Mouse (Mus musculus): ENCODE measurements around the gene Rnd2.

DNA sequence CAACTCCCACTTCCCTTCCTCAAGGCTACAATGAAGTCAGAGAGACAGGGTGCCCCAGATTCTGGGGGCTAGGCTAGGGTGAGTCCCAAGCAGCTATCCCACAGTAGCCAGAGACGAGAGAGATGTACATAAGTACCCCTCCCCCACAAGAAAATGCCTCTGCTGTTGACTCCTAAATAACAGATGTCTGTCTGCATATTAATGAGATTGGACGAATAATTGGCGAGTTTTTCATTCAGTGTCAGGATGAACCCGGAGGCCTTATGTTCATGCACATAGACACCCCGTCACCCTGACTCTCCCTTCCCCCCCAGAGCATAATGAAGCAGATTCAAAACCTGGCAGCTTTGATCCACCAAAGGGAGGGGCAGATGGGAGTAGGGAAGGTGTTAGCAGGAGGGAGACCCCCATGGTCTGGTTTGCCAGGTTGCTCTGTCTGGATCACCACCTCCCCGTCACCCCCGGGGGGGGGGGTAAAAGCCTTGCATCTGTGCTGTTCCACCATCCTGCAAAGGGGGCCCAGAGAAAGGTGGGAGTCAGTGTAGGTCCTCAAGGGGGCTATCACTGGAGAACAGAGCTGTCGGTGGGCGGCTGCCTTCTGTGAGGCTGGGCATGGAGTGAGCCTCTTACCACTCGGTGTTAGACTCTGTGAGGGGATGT is 12.9 kb downstream of the Rnd2 start:
- TF ChIP-seq CTCF (IDR thresholded peaks at IDR 0.05; ENCODE audit: extremely low read depth, insufficient read depth, insufficient read length, insufficient replicate concordance) (no peak), POLR2A (IDR thresholded peaks at IDR 0.05; ENCODE audit: low read depth, low read length) (no peak)
